Mouse (Mus musculus) midbrain, embryonic 14.5 days (tissue): ENCODE data around the gene Gm28372. TPM values are rescaled to one million over a fixed set of nuclear protein-coding genes. Genes with fewer than 3 reads are reported as not detected.

Experiments
- ATAC-seq: fragments of 200-750 bp; cut with Nextera tagmentation; 2 replicates; pipeline ENCODE4 v1.8.0; 2017; ENCODE audit warnings: moderate number of reproducible peaks, moderate library complexity; ENCODE audit not compliant: low FRiP score, low TSS enrichment
- DNase-seq: peaks from one replicate; pipeline ENCODE4 v3.0.0-alpha.2; 2015
- H3K27ac ChIP-seq: fragments of 300-500 bp; sonication (generic); replicated peaks from 2 replicates; pipeline ENCODE4 v1.5.1; 2014; ENCODE audit warnings: mild to moderate bottlenecking, low read depth, low read length, moderate library complexity
- H3K27me3 ChIP-seq: fragments of 300-500 bp; sonication (generic); 2 replicates; pipeline ENCODE4 v1.6.1; 2014; ENCODE audit warnings: low read length, control low read depth, mixed read lengths; ENCODE audit not compliant: control insufficient read depth, insufficient read depth
- H3K36me3 ChIP-seq: fragments of 300-500 bp; sonication (generic); 2 replicates; pipeline ENCODE4 v1.6.1; 2014; ENCODE audit warnings: low read length, control low read depth; ENCODE audit not compliant: control insufficient read depth, insufficient read depth
- H3K4me1 ChIP-seq: fragments of 300-500 bp; sonication (generic); 2 replicates; pipeline ENCODE4 v1.6.1; 2014; ENCODE audit warnings: mild to moderate bottlenecking, antibody characterized with exemption, low read length, control low read depth; ENCODE audit not compliant: control insufficient read depth, insufficient read depth
- H3K4me2 ChIP-seq: fragments of 300-500 bp; sonication (generic); 2 replicates; pipeline ENCODE4 v1.6.1; 2014; ENCODE audit warnings: mild to moderate bottlenecking, low read length, moderate library complexity
- H3K4me3 ChIP-seq: fragments of 300-500 bp; sonication (generic); replicated peaks from 2 replicates; pipeline ENCODE4 v1.5.1; 2014; ENCODE audit warnings: low read depth, low read length
- H3K9ac ChIP-seq: fragments of 300-500 bp; sonication (generic); replicated peaks from 2 replicates; pipeline ENCODE4 v1.6.1; 2014; ENCODE audit warnings: mild to moderate bottlenecking, low read length, moderate library complexity
- H3K9me3 ChIP-seq: fragments of 300-500 bp; sonication (generic); 2 replicates; pipeline ENCODE4 v1.6.1; 2016; ENCODE audit warnings: low read length, control low read depth, mixed read lengths; ENCODE audit not compliant: control insufficient read depth
- WGBS: fragments of 180-500 bp; shearing (Covaris S2); extraction: QIAGEN DNeasy Blood & Tissue Kit; methylation state at CpG from one replicate; pipeline ENCODE4 v1.1.7; 2014; 5-methylcytosine and 5-hydroxymethylcytosine counted together
- polyA plus RNA-seq: library from polyadenylated mRNA; unstranded; fragments of >200 nt; fragmentation: Nextera tagmentation; extraction: Ambion mirVana; gene quantifications from 2 replicates; pipeline ENCODE4 v1.2.1, GENCODE M21; 2014

Gm28372 gene
- polyA plus RNA-seq, 1 experiment from 2014 or later, result not detected

- ATAC-seq, result no peak
- no peaks in the 10 kb centered on the region for H3K9me3 ChIP-seq
- DNase-seq, result no peak
- no peak overlapping the region for H3K27ac ChIP-seq
- no peak overlapping the region for H3K4me3 ChIP-seq
- no peak overlapping the region for H3K9ac ChIP-seq
- H3K36me3 ChIP-seq, result peaks cover 52% of the 10 kb centered on the region
- H3K27me3 ChIP-seq, result no peaks in the 10 kb centered on the region
- WGBS, result 98% methylated on average over 1 of the region's 1 CpGs
- no peaks in the 10 kb centered on the region for H3K4me1 ChIP-seq
- H3K4me2 ChIP-seq, result no peak overlapping the region
These were observed 31.7 kb downstream of the Gm28372 start for GRCm38 (mm10) chr2:130436769-130437168.

GRCm38 (mm10) chr2:130438861-130439260 is 33.8 kb downstream of the Gm28372 start:
- ATAC-seq (no peak), DNase-seq (no peak)
- Histone ChIP-seq H3K9ac (no peak overlapping the region), H3K4me3 (no peak overlapping the region), H3K27me3 (no peaks in the 10 kb centered on the region), H3K4me2 (no peak overlapping the region), H3K27ac (no peak overlapping the region), H3K9me3 (no peaks in the 10 kb centered on the region), H3K36me3 (peaks cover 67% of the 10 kb centered on the region), H3K4me1 (no peaks in the 10 kb centered on the region)
- 94% methylated on average over 3 of the region's 3 CpGs for WGBS

GRCm38 (mm10) chr2:130439840-130440480 is 34.9 kb downstream of the Gm28372 start:
- 91% methylated on average over 4 of the region's 4 CpGs for WGBS
- no peak for ATAC-seq
- Histone ChIP-seq H3K4me1 (no peaks in the 10 kb centered on the region), H3K4me3 (no peak overlapping the region), H3K27ac (no peak overlapping the region), H3K9me3 (no peaks in the 10 kb centered on the region), H3K27me3 (no peaks in the 10 kb centered on the region), H3K36me3 (peaks cover 74% of the 10 kb centered on the region), H3K9ac (no peak overlapping the region), H3K4me2 (no peak overlapping the region)
- no peak for DNase-seq

- no peaks in the 10 kb centered on the region for H3K27me3 ChIP-seq
- peaks cover 83% of the 10 kb centered on the region for H3K36me3 ChIP-seq
- H3K4me1 ChIP-seq, result no peaks in the 10 kb centered on the region
- H3K4me2 ChIP-seq, result no peak overlapping the region
- H3K27ac ChIP-seq, result no peak overlapping the region
- H3K9ac ChIP-seq, result no peak overlapping the region
- no peak overlapping the region for H3K4me3 ChIP-seq
- ATAC-seq, result no peak
- no peak for DNase-seq
- no peaks in the 10 kb centered on the region for H3K9me3 ChIP-seq
- 66% methylated on average over 10 of the region's 10 CpGs for WGBS
These were observed 37.1 kb downstream of the Gm28372 start for GRCm38 (mm10) chr2:130442162-130442561.

GRCm38 (mm10) chr2:130448449-130448848 is 43.4 kb downstream of the Gm28372 start:
- 0 out of 2 replicates have a peak, but pooled peaks cover 5% of the 10 kb centered on the region for H3K27me3 ChIP-seq
- H3K9me3 ChIP-seq, result no peaks in the 10 kb centered on the region
- ATAC-seq (no peak), DNase-seq (no peak)
- H3K36me3 ChIP-seq, result peaks cover 21% of the 10 kb centered on the region
- H3K27ac ChIP-seq, result no peak overlapping the region
- no peak overlapping the region for H3K4me2 ChIP-seq
- H3K4me3 ChIP-seq, result no peak overlapping the region
- peaks cover 19% of the 10 kb centered on the region for H3K4me1 ChIP-seq
- H3K9ac ChIP-seq, result no peak overlapping the region

- 0 out of 2 replicates have a peak, but pooled peaks have one; percentile 2 for ATAC-seq
- 9% methylated on average over 17 of the region's 17 CpGs for WGBS
These were observed 44.2 kb downstream of the Gm28372 start for GRCm38 (mm10) chr2:130449021-130449793.

GRCm38 (mm10) chr2:130449794-130450433 is 44.9 kb downstream of the Gm28372 start, which contains the start of gene Ptpra:
TSS of gene Ptpra (plus strand) at chr2:130450278.
- WGBS, result under 1% methylated on average over 43 of the region's 50 CpGs
- Histone ChIP-seq H3K4me2 (peak within 1 kb of the TSS; percentile 75), H3K27ac (peak within 1 kb of the TSS; percentile 85), H3K27me3 (0 out of 2 replicates have a peak, but pooled peaks cover 5% of the 10 kb centered on the region), H3K36me3 (0 out of 2 replicates have a peak, but pooled peaks cover 10% of the 10 kb centered on the region), H3K9ac (peak within 1 kb of the TSS; percentile 89), H3K4me1 (peaks cover 19% of the 10 kb centered on the region), H3K9me3 (no peaks in the 10 kb centered on the region), H3K4me3 (peak within 1 kb of the TSS; percentile 89)
- peak; percentile 95 for DNase-seq
- ATAC-seq, result peak; percentile 96

More at GRCm38 (mm10) chr2:130449021-130449793, 44.2 kb downstream of the Gm28372 start:
- Histone ChIP-seq H3K4me1 (peaks cover 19% of the 10 kb centered on the region), H3K36me3 (peaks cover 14% of the 10 kb centered on the region), H3K9me3 (no peaks in the 10 kb centered on the region), H3K9ac (peak overlapping the region; percentile 89; the same call in 1 of the 2 replicates), H3K27me3 (0 out of 2 replicates have a peak, but pooled peaks cover 5% of the 10 kb centered on the region), H3K4me2 (peak overlapping the region; percentile 75), H3K4me3 (peak overlapping the region; percentile 89), H3K27ac (no peak overlapping the region)
- peak; percentile 46 for DNase-seq

- ATAC-seq (peak; percentile 83), DNase-seq (peak; percentile 81)
- H3K4me1 ChIP-seq, result peaks cover 19% of the 10 kb centered on the region
- peak overlapping the region; percentile 75 for H3K4me2 ChIP-seq
- H3K4me3 ChIP-seq, result peak overlapping the region; percentile 89
- no peaks in the 10 kb centered on the region for H3K9me3 ChIP-seq
- H3K9ac ChIP-seq, result peak overlapping the region; percentile 89
- H3K36me3 ChIP-seq, result 0 out of 2 replicates have a peak, but pooled peaks cover 6% of the 10 kb centered on the region
- peak overlapping the region; percentile 85 for H3K27ac ChIP-seq
- H3K27me3 ChIP-seq, result 0 out of 2 replicates have a peak, but pooled peaks cover 5% of the 10 kb centered on the region
- under 1% methylated on average over 46 of the region's 47 CpGs for WGBS
These were observed 45.4 kb downstream of the Gm28372 start for GRCm38 (mm10) chr2:130450434-130450796.
